Mouse (Mus musculus) lung, adult 2 months (tissue): ENCODE results near the gene Krba1. TPM values are rescaled to one million over a fixed set of nuclear protein-coding genes. Genes with fewer than 3 reads are reported as not detected.
A peak's percentile ranks its signal among the peaks of the same experiment; 100 is the strongest.

ENCODE experiments used
- DNase-seq: peaks from one replicate; pipeline ENCODE4 v3.0.0; 2022
- H3K4me1 ChIP-seq: fragments of 200-500 bp; 2 replicates; pipeline ENCODE4 v1.6.1; 2011; ENCODE audit warnings: low read length; ENCODE audit not compliant: control insufficient read depth, insufficient read depth
- H3K4me3 ChIP-seq: fragments of 200-500 bp; replicated peaks from 2 replicates; pipeline ENCODE3; 2011; ENCODE audit warnings: low read depth, mild to moderate bottlenecking, control low read depth, low read length; ENCODE audit errors: extremely low read depth
- CTCF ChIP-seq: fragments of 200-500 bp; IDR thresholded peaks from 2 replicates; pipeline ENCODE4 v1.5.1; 2011; ENCODE audit warnings: mild to moderate bottlenecking, low read length, control low read depth; ENCODE audit not compliant: insufficient read depth
- POLR2A ChIP-seq: fragments of 200-500 bp; IDR thresholded peaks from 2 replicates; pipeline ENCODE4 v1.6.1; 2011; ENCODE audit warnings: low read depth, mild to moderate bottlenecking, control low read depth, low read length, borderline replicate concordance; ENCODE audit errors: extremely low read depth
- WGBS: fragments of 180-500 bp; shearing (Covaris S2); methylation state at CpG from one replicate; pipeline ENCODE4 v1.1.7; 2018; 5-methylcytosine and 5-hydroxymethylcytosine counted together
- polyA plus RNA-seq: library from polyadenylated mRNA; depleted of rRNA; stranded (reverse); fragments of >200 nt; gene quantifications from 2 replicates; pipeline ENCODE4 v1.2.3, GENCODE M21; 2012

Gene Krba1
- polyA plus RNA-seq, 1 experiment = 20.8 TPM

DNA sequence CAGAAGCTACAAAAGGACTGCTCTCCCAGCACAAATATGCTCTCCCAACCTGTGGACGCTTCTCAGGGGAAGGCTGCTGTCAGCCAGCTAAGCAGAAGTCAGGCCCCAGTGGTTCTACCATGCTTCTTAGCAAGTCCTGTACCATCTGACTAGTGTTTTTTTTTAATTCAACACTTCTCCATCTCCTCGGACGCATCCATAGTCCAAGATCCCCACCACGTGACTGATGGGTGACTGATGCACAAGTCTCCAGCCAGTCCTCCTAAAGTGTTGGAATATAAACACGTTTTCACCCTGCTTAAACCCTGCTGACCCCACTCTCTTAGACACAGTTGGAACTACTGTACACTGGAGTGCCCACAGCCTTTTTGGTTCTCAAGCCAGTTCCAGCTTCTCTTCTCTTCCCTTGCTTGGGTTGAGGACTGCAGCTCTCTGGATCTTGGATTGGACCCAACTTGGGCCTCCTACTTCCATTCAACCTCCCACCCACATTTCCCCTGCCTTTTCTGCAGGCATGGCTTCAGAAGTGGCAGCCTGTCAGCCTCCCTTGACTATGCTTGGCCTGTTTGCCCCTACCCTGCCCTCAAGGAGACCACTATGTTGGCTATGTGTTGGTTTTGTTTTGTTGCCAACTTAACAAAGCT is 40.4 kb downstream of the Krba1 start:
- Histone ChIP-seq H3K4me3 (no peak overlapping the region), H3K4me1 (peaks cover 9% of the 10 kb centered on the region)
- DNase-seq = no peak
- TF ChIP-seq CTCF = no peak
- no peak for TF ChIP-seq POLR2A
- 66% methylated on average over 5 of the region's 5 CpGs for WGBS

DNA sequence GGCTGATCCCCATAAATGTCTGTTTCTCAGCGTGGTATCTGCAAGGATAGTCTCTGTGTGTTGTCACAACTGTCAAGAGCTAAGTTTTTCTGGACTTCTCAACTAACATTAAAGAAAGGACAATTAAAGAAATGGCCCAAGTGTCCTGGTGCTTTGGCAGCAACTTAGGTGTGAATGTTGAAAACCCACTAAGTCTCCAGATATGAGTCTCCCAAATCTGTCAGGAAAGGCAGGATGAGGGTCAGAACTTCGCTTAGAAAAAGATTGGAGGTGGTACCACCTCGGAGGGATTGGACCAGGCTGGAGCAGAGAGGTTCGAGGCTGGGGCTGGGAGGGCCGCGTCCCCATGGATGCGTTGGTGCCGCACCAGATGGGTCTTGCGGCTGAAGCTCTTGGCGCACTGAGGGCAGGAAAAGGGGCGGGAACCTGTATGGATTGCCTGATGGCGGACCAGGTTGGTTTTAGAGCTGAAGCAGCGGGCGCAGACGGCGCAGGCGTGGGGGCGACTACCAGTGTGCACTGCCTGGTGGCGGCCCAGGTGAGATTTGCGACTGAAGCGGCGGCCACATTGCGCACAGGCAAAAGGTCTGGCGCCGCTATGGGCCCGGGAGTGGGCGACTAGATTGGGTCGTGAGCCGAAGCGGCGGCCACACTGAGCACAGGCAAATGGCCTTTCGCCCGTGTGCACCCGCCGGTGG is 42.4 kb downstream of the Krba1 start:
- TF ChIP-seq CTCF = no peak
- no peak for TF ChIP-seq POLR2A
- DNase-seq = no peak
- 92% methylated on average over 35 of the region's 35 CpGs for WGBS
- peaks cover 8% of the 10 kb centered on the region for H3K4me1 ChIP-seq
- no peak overlapping the region for H3K4me3 ChIP-seq

GRCm38 (mm10) chr6:48438475-48439125 is 43.2 kb downstream of the Krba1 start:
- 80% methylated on average over 55 of the region's 55 CpGs for WGBS
- Histone ChIP-seq H3K4me1 (peaks cover 5% of the 10 kb centered on the region), H3K4me3 (no peak overlapping the region)
- no peak for TF ChIP-seq CTCF
- no peak for TF ChIP-seq POLR2A
- no peak for DNase-seq

DNA sequence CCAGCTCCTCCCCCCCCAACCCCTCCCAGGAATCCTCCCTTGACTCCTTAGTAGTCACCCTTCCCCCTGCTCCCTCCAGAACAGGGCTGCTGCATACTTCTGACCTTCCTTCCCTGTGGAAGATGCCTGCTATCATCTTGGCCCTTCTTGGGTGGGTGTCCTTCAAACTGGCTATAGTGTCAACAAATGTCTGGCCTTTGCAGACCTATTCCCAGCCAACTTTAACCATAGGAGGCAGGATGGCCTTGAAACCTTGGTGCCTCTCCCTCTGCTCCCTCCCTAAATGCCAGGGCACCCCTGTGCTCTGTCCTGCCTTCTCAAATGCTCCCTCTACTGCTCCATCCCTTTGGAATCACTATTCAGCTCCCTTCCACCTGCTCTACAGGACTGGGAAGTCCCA is 44.3 kb downstream of the Krba1 start:
- DNase-seq = no peak
- Histone ChIP-seq H3K4me3 (no peak overlapping the region), H3K4me1 (peaks cover 2% of the 10 kb centered on the region)
- TF ChIP-seq POLR2A = no peak
- no peak for TF ChIP-seq CTCF

- TF ChIP-seq CTCF = no peak
- TF ChIP-seq POLR2A = no peak
- no peak for DNase-seq
- WGBS = 66% methylated on average over 14 of the region's 14 CpGs
- H3K4me3 ChIP-seq = no peak overlapping the region
- H3K4me1 ChIP-seq = no peaks in the 10 kb centered on the region
Measured at GRCm38 (mm10) chr6:48440306-48441014, 45.1 kb downstream of the Krba1 start.

- Histone ChIP-seq H3K4me3 (peak overlapping the region; percentile 89), H3K4me1 (no peaks in the 10 kb centered on the region)
- 4% methylated on average over 18 of the region's 19 CpGs for WGBS
- peak; percentile 97 for DNase-seq
- TF ChIP-seq CTCF (no peak), POLR2A (peak; percentile 43; the same call in 1 of the 2 replicates)
Measured at GRCm38 (mm10) chr6:48443592-48444309, 48.4 kb downstream of the Krba1 start.

GRCm38 (mm10) chr6:48444310-48445180 is 49.2 kb downstream of the Krba1 start:
- Histone ChIP-seq H3K4me1 (no peaks in the 10 kb centered on the region), H3K4me3 (peak overlapping the region; percentile 89)
- 0% methylated on average over 30 of the region's 34 CpGs for WGBS
- peak; percentile 66 for DNase-seq
- TF ChIP-seq POLR2A = no peak
- TF ChIP-seq CTCF = no peak
